Mouse (Mus musculus) ZHBTc4 (cell line): Measurements from ENCODE around the gene Atraid.

ENCODE experiments used
- DNase-seq: peaks from one replicate; pipeline ENCODE4 v3.0.0-alpha.2; 2011; ENCODE audit warnings: low read depth, low spot score

Atraid gene

GRCm38 (mm10) chr5:31094799-31095691, 46.9 kb downstream of the Atraid start:
- DNase-seq, result peak; percentile 85

- DNase-seq, result no peak
These were observed 47.8 kb downstream of the Atraid start for GRCm38 (mm10) chr5:31095711-31096480.
